Mouse (Mus musculus) intestine, embryonic 15.5 days (tissue): ENCODE results near the gene Sspo. TPM values are rescaled to one million over a fixed set of nuclear protein-coding genes. Genes with fewer than 3 reads are reported as not detected.

Experiments
- ATAC-seq: fragments of 200-750 bp; cut with Nextera tagmentation; 2 replicates; pipeline ENCODE4 v1.8.0; 2017; ENCODE audit warnings: moderate TSS enrichment, moderate library complexity
- H3K27ac ChIP-seq: fragments of 300-500 bp; sonication (generic); 2 replicates; pipeline ENCODE4 v1.5.1; 2015; ENCODE audit warnings: mild to moderate bottlenecking, inconsistent platforms
- H3K27me3 ChIP-seq: fragments of 300-500 bp; sonication (generic); replicated peaks from 2 replicates; pipeline ENCODE4 v1.6.1; 2015; ENCODE audit warnings: inconsistent platforms
- H3K36me3 ChIP-seq: fragments of 300-500 bp; sonication (generic); 2 replicates; pipeline ENCODE4 v1.6.1; 2015; ENCODE audit warnings: inconsistent platforms
- H3K4me1 ChIP-seq: fragments of 300-500 bp; sonication (generic); replicated peaks from 2 replicates; pipeline ENCODE4 v1.6.1; 2015; ENCODE audit warnings: inconsistent platforms
- H3K4me2 ChIP-seq: fragments of 300-500 bp; sonication (generic); replicated peaks from 2 replicates; pipeline ENCODE4 v1.6.1; 2015; ENCODE audit warnings: mild to moderate bottlenecking, inconsistent platforms
- H3K4me3 ChIP-seq: fragments of 300-500 bp; sonication (generic); replicated peaks from 2 replicates; pipeline ENCODE4 v1.5.1; 2015; ENCODE audit warnings: inconsistent platforms
- H3K9ac ChIP-seq: fragments of 300-500 bp; sonication (generic); 2 replicates; pipeline ENCODE4 v1.6.1; 2015; ENCODE audit warnings: inconsistent platforms
- H3K9me3 ChIP-seq: fragments of 300-500 bp; sonication (generic); 2 replicates; pipeline ENCODE4 v1.6.1; 2016; ENCODE audit warnings: inconsistent platforms
- WGBS: fragments of 180-500 bp; shearing (Covaris S2); methylation state at CpG from one replicate; pipeline ENCODE4 v1.1.7; 2015; 5-methylcytosine and 5-hydroxymethylcytosine counted together
- polyA plus RNA-seq: library from polyadenylated mRNA; unstranded; fragments of >200 nt; fragmentation: Nextera tagmentation; extraction: Ambion mirVana; gene quantifications from 2 replicates; pipeline ENCODE4 v1.2.1, GENCODE M21; 2015

The Sspo gene
- polyA plus RNA-seq, 1 experiment from 2014 or later: 0.54 TPM

GRCm38 (mm10) chr6:48438475-48439125 is 9.4 kb upstream of the Sspo start:
- Histone ChIP-seq H3K27me3 (no peaks in the 10 kb centered on the region), H3K9ac (no peak overlapping the region), H3K4me1 (peaks cover 21% of the 10 kb centered on the region), H3K9me3 (no peaks in the 10 kb centered on the region), H3K36me3 (peaks cover 36% of the 10 kb centered on the region), H3K27ac (no peak overlapping the region), H3K4me3 (no peak overlapping the region), H3K4me2 (no peak overlapping the region)
- WGBS: 59% methylated on average over 55 of the region's 55 CpGs
- no peak for ATAC-seq

- H3K36me3 ChIP-seq: peaks cover 36% of the 10 kb centered on the region
- ATAC-seq: no peak
- H3K4me2 ChIP-seq: no peak overlapping the region
- no peak overlapping the region for H3K27ac ChIP-seq
- H3K27me3 ChIP-seq: no peaks in the 10 kb centered on the region
- H3K9me3 ChIP-seq: no peaks in the 10 kb centered on the region
- H3K4me1 ChIP-seq: peaks cover 20% of the 10 kb centered on the region
- H3K4me3 ChIP-seq: no peak overlapping the region
- no peak overlapping the region for H3K9ac ChIP-seq
These were observed 8.4 kb upstream of the Sspo start for GRCm38 (mm10) chr6:48439654-48440053.

- no peak overlapping the region for H3K9ac ChIP-seq
- H3K4me1 ChIP-seq: peaks cover 20% of the 10 kb centered on the region
- no peaks in the 10 kb centered on the region for H3K9me3 ChIP-seq
- no peaks in the 10 kb centered on the region for H3K27me3 ChIP-seq
- no peak for ATAC-seq
- H3K4me2 ChIP-seq: no peak overlapping the region
- WGBS: 46% methylated on average over 14 of the region's 14 CpGs
- no peak overlapping the region for H3K27ac ChIP-seq
- peaks cover 36% of the 10 kb centered on the region for H3K36me3 ChIP-seq
- H3K4me3 ChIP-seq: no peak overlapping the region
These were observed 7.6 kb upstream of the Sspo start for GRCm38 (mm10) chr6:48440306-48441014.

- H3K4me2 ChIP-seq: peak overlapping the region; percentile 80
- peak overlapping the region; percentile 83 for H3K4me3 ChIP-seq
- H3K27ac ChIP-seq: peak overlapping the region; percentile 95
- peak; percentile 91 for ATAC-seq
- WGBS: 2% methylated on average over 19 of the region's 19 CpGs
- 0 out of 2 replicates have a peak overlapping the region, but pooled peaks have one; percentile 10 for H3K9ac ChIP-seq
- H3K36me3 ChIP-seq: peaks cover 17% of the 10 kb centered on the region
- no peaks in the 10 kb centered on the region for H3K9me3 ChIP-seq
- peaks cover 16% of the 10 kb centered on the region for H3K4me1 ChIP-seq
- H3K27me3 ChIP-seq: no peaks in the 10 kb centered on the region
These were observed 4.3 kb upstream of the Sspo start for GRCm38 (mm10) chr6:48443592-48444309.

- no peaks in the 10 kb centered on the region for H3K27me3 ChIP-seq
- H3K36me3 ChIP-seq: peaks cover 12% of the 10 kb centered on the region
- no peaks in the 10 kb centered on the region for H3K9me3 ChIP-seq
- peak; percentile 74 for ATAC-seq
- peaks cover 16% of the 10 kb centered on the region for H3K4me1 ChIP-seq
- peak overlapping the region; percentile 92 for H3K9ac ChIP-seq
- peak overlapping the region; percentile 95 for H3K27ac ChIP-seq
- WGBS: under 1% methylated on average over 27 of the region's 34 CpGs
- peak overlapping the region; percentile 80 for H3K4me2 ChIP-seq
- H3K4me3 ChIP-seq: peak overlapping the region; percentile 83
These were observed 3.5 kb upstream of the Sspo start for GRCm38 (mm10) chr6:48444310-48445180.

GRCm38 (mm10) chr6:48445181-48446101 is 2.6 kb upstream of the Sspo start, which contains the start of gene Zfp467:
Zfp467 (minus strand) TSS chr6:48445825.
- Histone ChIP-seq H3K9me3 (no peaks in the 10 kb centered on the region), H3K27ac (peak within 1 kb of the TSS; percentile 95), H3K9ac (peak within 1 kb of the TSS; percentile 92), H3K4me2 (peak within 1 kb of the TSS; percentile 80), H3K36me3 (peaks cover 12% of the 10 kb centered on the region), H3K4me1 (peaks cover 13% of the 10 kb centered on the region), H3K27me3 (no peaks in the 10 kb centered on the region), H3K4me3 (peak within 1 kb of the TSS; percentile 83)
- under 1% methylated on average over 65 of the region's 65 CpGs for WGBS
- peak; percentile 59 for ATAC-seq

GRCm38 (mm10) chr6:48446256-48446655 is 1.8 kb upstream of the Sspo start:
- peak overlapping the region; percentile 83 for H3K4me3 ChIP-seq
- peak overlapping the region; percentile 92 for H3K9ac ChIP-seq
- H3K27me3 ChIP-seq: no peaks in the 10 kb centered on the region
- no peak for ATAC-seq
- peak overlapping the region; percentile 95 for H3K27ac ChIP-seq
- peak overlapping the region; percentile 80 for H3K4me2 ChIP-seq
- WGBS: 50% methylated on average over 3 of the region's 3 CpGs
- no peaks in the 10 kb centered on the region for H3K9me3 ChIP-seq
- peaks cover 6% of the 10 kb centered on the region; the same call in 1 of the 2 replicates for H3K4me1 ChIP-seq
- H3K36me3 ChIP-seq: peaks cover 12% of the 10 kb centered on the region

GRCm38 (mm10) chr6:48446896-48447295 is 1.1 kb upstream of the Sspo start:
- H3K9ac ChIP-seq: no peak overlapping the region
- H3K27me3 ChIP-seq: no peaks in the 10 kb centered on the region
- WGBS: 72% methylated on average over 3 of the region's 3 CpGs
- peaks cover 8% of the 10 kb centered on the region for H3K36me3 ChIP-seq
- no peak for ATAC-seq
- H3K4me1 ChIP-seq: peaks cover 6% of the 10 kb centered on the region; the same call in 1 of the 2 replicates
- H3K9me3 ChIP-seq: no peaks in the 10 kb centered on the region
- 0 out of 2 replicates have a peak overlapping the region, but pooled peaks have one; percentile 80 for H3K4me2 ChIP-seq
- no peak overlapping the region for H3K27ac ChIP-seq
- H3K4me3 ChIP-seq: no peak overlapping the region

GRCm38 (mm10) chr6:48448527-48448926 is 498 bp downstream of the Sspo start:
- Histone ChIP-seq H3K4me1 (peaks cover 1% of the 10 kb centered on the region; the same call in 1 of the 2 replicates), H3K27ac (no peak overlapping the region), H3K4me3 (no peak overlapping the region), H3K9ac (no peak overlapping the region), H3K9me3 (no peaks in the 10 kb centered on the region), H3K4me2 (no peak overlapping the region), H3K36me3 (no peaks in the 10 kb centered on the region), H3K27me3 (no peaks in the 10 kb centered on the region)
- no peak for ATAC-seq
- 73% methylated on average over 7 of the region's 7 CpGs for WGBS

- WGBS: 54% methylated on average over 1 of the region's 1 CpGs
These were observed 4.1 kb downstream of the Sspo start for GRCm38 (mm10) chr6:48452151-48452550.

GRCm38 (mm10) chr6:48452771-48453170 is 4.7 kb downstream of the Sspo start:
- no peak for ATAC-seq
- Histone ChIP-seq H3K36me3 (no peaks in the 10 kb centered on the region), H3K4me3 (no peak overlapping the region)

More at GRCm38 (mm10) chr6:48452151-48452550, 4.1 kb downstream of the Sspo start:
- H3K9me3 ChIP-seq: no peaks in the 10 kb centered on the region
- no peak overlapping the region for H3K4me2 ChIP-seq
- no peak for ATAC-seq
- H3K4me1 ChIP-seq: no peaks in the 10 kb centered on the region
- no peak overlapping the region for H3K4me3 ChIP-seq
- no peak overlapping the region for H3K9ac ChIP-seq
- H3K27ac ChIP-seq: no peak overlapping the region
- no peaks in the 10 kb centered on the region for H3K27me3 ChIP-seq
- no peaks in the 10 kb centered on the region for H3K36me3 ChIP-seq

More at GRCm38 (mm10) chr6:48452771-48453170, 4.7 kb downstream of the Sspo start:
- no peaks in the 10 kb centered on the region for H3K4me1 ChIP-seq
- H3K9ac ChIP-seq: no peak overlapping the region
- WGBS: 73% methylated on average over 3 of the region's 3 CpGs
- H3K27me3 ChIP-seq: no peaks in the 10 kb centered on the region
- H3K9me3 ChIP-seq: no peaks in the 10 kb centered on the region
- H3K4me2 ChIP-seq: no peak overlapping the region
- H3K27ac ChIP-seq: no peak overlapping the region
